In the genomic region with DNA sequence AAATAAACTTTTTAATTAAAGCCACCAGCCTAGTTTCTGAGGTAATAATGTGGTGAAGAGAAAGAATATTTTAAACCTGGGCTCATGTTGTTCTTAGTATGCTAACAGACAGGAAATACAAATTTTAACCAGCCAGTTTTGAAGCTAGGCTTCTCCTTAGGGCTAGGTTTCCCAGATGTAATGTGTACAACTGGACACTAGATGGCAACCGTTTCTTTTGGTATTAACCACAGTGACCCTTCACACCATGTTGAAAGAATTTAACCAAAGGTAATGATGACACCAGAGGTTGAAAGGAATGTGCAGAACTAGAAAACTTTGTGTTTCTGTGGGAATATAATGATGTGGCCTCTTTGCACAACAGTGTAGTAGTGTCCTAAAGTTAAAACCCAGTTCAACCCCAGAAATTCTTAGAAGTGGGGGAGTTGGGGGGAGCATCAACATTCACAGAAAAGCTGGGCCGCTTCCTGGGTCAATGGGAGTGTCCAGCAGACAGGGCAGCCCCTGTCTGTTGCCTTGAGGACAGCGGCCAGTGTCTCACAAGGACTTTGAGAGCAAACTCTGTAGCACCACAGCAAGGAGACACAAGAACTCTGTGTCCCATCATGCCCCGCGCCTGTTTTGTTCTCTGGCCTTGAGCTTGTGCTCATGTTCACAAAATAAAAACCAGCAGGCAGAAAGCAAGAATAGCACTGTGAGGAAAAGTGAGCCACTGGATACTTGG, we compare ENCODE assay signal across 8 mouse cellular contexts. TPM values are rescaled to one million over a fixed set of nuclear protein-coding genes. Genes with fewer than 3 reads are reported as not detected.
DNase-seq lines count a peak whose midpoint lies in the region; ATAC-seq and TF ChIP-seq lines count a peak whose summit lies in the region.

No protein-coding gene starts in this region.

- no peak overlapping the region for H3K4me3 ChIP-seq in hindbrain, embryonic 11.5 days (ENCODE audit: low read depth, low read length)
- no peak overlapping the region for H3K4me3 ChIP-seq in hindbrain, embryonic 13.5 days
- H3K4me3 ChIP-seq in E14TG2a.4 (replicated peaks; ENCODE audit: low read length) = no peak overlapping the region
- H3K4me3 ChIP-seq in liver, embryonic 13.5 days (replicated peaks) = no peak overlapping the region

- intact Hi-C loops in heart, postnatal 10 days (cut with DNase I) = loop anchor here (1.0 to 5.0 kb wide), 2 partner anchors 71 to 486 kb away; no protein-coding TSS in a partner anchor

- no peaks in the 10 kb centered on the region for H3K27me3 ChIP-seq in hindbrain, embryonic 11.5 days (ENCODE audit: control insufficient read depth, insufficient read depth, low read length)
- H3K27me3 ChIP-seq in hindbrain, embryonic 13.5 days = no peaks in the 10 kb centered on the region
- no peaks in the 10 kb centered on the region for H3K27me3 ChIP-seq in E14TG2a.4 (ENCODE audit: insufficient read depth, low read length)
- no peaks in the 10 kb centered on the region for H3K27me3 ChIP-seq in liver, embryonic 13.5 days

- H3K36me3 ChIP-seq in hindbrain, embryonic 11.5 days (ENCODE audit: control insufficient read depth, insufficient read depth, low read length) = no peaks in the 10 kb centered on the region
- H3K36me3 ChIP-seq in hindbrain, embryonic 13.5 days = peaks cover 10% of the 10 kb centered on the region
- peaks cover 63% of the 10 kb centered on the region for H3K36me3 ChIP-seq in E14TG2a.4 (ENCODE audit: insufficient read depth, low read length)
- H3K36me3 ChIP-seq in liver, embryonic 13.5 days = peaks cover 40% of the 10 kb centered on the region

- DNase-seq in hindbrain, embryonic 11.5 days (ENCODE audit: low spot score) = peak; percentile 78
- DNase-seq in c-Kit-positive CD71-negative TER-119-negative erythroid progenitor cells, embryonic 14.5 days (ENCODE audit: low read depth) = peak; percentile 42
- DNase-seq in heart, postnatal 10 days = peak; percentile 68 to 79
- DNase-seq in liver, embryonic 13.5 days = peak; percentile 12
- DNase-seq in spleen, adult 12 weeks (ENCODE audit: low spot score) = no peak

- H3K4me2 ChIP-seq in hindbrain, embryonic 11.5 days (replicated peaks; ENCODE audit: low read depth, low read length) = no peak overlapping the region
- H3K4me2 ChIP-seq in hindbrain, embryonic 13.5 days = no peak overlapping the region
- H3K4me2 ChIP-seq in liver, embryonic 13.5 days = no peak overlapping the region

- no peaks in the 10 kb centered on the region for H3K9me3 ChIP-seq in hindbrain, embryonic 11.5 days (ENCODE audit: control insufficient read depth, low read length)
- no peaks in the 10 kb centered on the region for H3K9me3 ChIP-seq in hindbrain, embryonic 13.5 days
- H3K9me3 ChIP-seq in E14TG2a.4 (ENCODE audit: low read length) = no peaks in the 10 kb centered on the region
- H3K9me3 ChIP-seq in liver, embryonic 13.5 days (replicated peaks) = no peaks in the 10 kb centered on the region

- peak; percentile 90 for TF ChIP-seq CTCF in E14TG2a.4 (conservative IDR thresholded peaks at IDR 0.05; ENCODE audit: low read length)

- no peak overlapping the region for H3K27ac ChIP-seq in hindbrain, embryonic 11.5 days (ENCODE audit: low read depth, low read length)
- no peak overlapping the region for H3K27ac ChIP-seq in hindbrain, embryonic 13.5 days
- no peak overlapping the region for H3K27ac ChIP-seq in liver, embryonic 13.5 days

- H3K4me1 ChIP-seq in hindbrain, embryonic 11.5 days (replicated peaks; ENCODE audit: control insufficient read depth, insufficient read depth, low read length) = 0 out of 2 replicates have a peak, but pooled peaks cover 3% of the 10 kb centered on the region
- peaks cover 21% of the 10 kb centered on the region for H3K4me1 ChIP-seq in hindbrain, embryonic 13.5 days (replicated peaks)
- H3K4me1 ChIP-seq in E14TG2a.4 (replicated peaks; ENCODE audit: low read depth, low read length) = peaks cover 28% of the 10 kb centered on the region
- peaks cover 21% of the 10 kb centered on the region for H3K4me1 ChIP-seq in liver, embryonic 13.5 days (replicated peaks)

- ATAC-seq in hindbrain, embryonic 11.5 days (ENCODE audit: low FRiP score) = peak; percentile 31; the same call in 1 of the 2 replicates
- ATAC-seq in hindbrain, embryonic 13.5 days (ENCODE audit: low FRiP score) = no peak
- ATAC-seq in liver, embryonic 13.5 days (ENCODE audit: low read depth) = peak; percentile 40; the same call in 1 of the 2 replicates
- peak; percentile 61; the same call in 1 of the 2 replicates for ATAC-seq in neutrophil, adult 5-6 weeks (ENCODE audit: extremely low read depth, insufficient number of reproducible peaks, low FRiP score, poor library complexity, severe bottlenecking)

- no peak overlapping the region for H3K9ac ChIP-seq in hindbrain, embryonic 11.5 days (ENCODE audit: low read depth, low read length)
- no peak overlapping the region for H3K9ac ChIP-seq in hindbrain, embryonic 13.5 days
- no peak overlapping the region for H3K9ac ChIP-seq in liver, embryonic 13.5 days

- 67% methylated on average over 5 of the region's 5 CpGs for WGBS in hindbrain, embryonic 11.5 days
- WGBS in hindbrain, embryonic 13.5 days = 69% methylated on average over 5 of the region's 5 CpGs
- WGBS in liver, embryonic 13.5 days (ENCODE audit: insufficient replicate concordance) = 63% methylated on average over 5 of the region's 5 CpGs

RNA-seq across cellular contexts. Expression of a gene that starts 54.6 kb away (rescaled TPM):
- 15.6 and 17.2 TPM in 2 replicates for polyA plus RNA-seq in hindbrain, embryonic 11.5 days (2014; fragmentation: Nextera tagmentation; extraction: Ambion mirVana)
- polyA plus RNA-seq in hindbrain, embryonic 13.5 days (2015; fragmentation: Nextera tagmentation; extraction: Ambion mirVana) = 31.9 and 33.5 TPM in 2 replicates
- 10 to 100 TPM; 11.9 to 15.2 TPM for total RNA-seq in heart, postnatal 10 days (2021)
- 1.4 and 1.7 TPM in 2 replicates for polyA plus RNA-seq in liver, embryonic 13.5 days (2015; fragmentation: Nextera tagmentation; extraction: Ambion mirVana)
- total RNA-seq in neutrophil, adult 5-6 weeks (2017) = 2.1 and 4.2 TPM in 2 replicates
